Mouse (Mus musculus) spleen, adult 12 weeks (tissue): ENCODE measurements around the gene Phgr1.

Experiments used
- DNase-seq: peaks from one replicate; pipeline ENCODE4 v3.0.0; 2022; ENCODE audit warnings: low spot score

Gene Phgr1

DNA sequence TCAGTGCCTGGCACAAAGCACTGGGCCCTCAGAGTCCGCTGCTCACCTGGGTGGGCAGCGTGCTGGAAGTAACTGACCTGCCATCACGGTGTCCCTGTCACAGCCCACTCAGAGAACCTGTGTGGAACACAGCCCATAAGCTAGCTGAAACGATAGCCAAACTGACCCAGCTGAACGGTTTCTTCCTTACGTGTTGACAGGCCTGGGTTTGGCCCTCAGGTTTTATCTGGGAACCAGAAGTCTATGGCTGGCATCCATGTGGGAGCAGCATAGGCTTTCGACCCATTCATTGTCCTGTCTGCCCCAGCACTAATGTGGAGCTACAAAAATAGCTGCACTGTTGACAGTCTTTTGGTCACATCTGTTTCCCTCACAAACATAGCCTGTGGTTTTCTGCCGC, 22.1 kb upstream of the Phgr1 start:
- no peak for DNase-seq

DNA sequence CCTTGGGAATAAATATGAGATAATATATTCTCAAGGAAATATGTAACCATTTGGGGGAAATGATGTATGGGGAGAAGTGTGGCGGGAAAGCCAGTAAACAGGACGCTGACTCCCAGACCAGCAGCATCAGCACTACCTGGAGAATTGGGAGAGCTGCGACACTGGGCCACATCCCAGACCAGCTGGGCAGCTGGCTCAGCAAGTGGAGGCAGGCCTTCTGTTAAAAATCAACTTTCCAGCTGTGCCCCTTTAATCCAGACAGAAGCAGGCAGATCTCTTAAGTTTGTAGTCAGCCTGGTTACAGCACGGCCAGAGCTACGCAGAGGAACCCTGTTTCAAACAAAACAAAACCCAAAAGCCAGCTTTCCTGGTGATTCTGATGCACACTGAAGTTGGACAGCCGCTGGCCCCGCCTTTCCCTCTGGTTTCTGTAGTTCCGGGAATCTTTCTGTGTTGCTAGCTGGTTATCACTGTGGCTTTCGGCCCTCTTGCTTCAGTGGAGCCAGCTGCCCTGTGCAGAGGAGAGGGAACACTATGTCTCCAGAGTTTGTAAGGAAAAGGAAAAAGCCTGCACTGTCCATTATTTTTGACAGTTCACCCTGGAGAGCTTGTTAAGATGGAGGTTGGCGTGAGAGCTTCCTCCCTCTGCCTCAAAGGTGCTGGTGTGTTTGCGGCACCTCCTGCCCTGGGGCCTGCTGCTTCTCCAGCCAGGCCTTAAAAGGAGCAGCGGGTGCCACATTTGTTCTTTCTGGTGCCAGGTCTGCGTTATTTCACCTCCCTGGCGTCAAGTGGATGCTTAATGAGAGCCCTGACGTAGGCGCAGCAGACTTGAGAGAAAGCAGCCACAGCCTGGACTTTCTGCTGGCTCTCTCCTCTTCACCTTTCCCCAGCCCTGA, 20.4 kb upstream of the Phgr1 start:
- DNase-seq = no peak

DNA sequence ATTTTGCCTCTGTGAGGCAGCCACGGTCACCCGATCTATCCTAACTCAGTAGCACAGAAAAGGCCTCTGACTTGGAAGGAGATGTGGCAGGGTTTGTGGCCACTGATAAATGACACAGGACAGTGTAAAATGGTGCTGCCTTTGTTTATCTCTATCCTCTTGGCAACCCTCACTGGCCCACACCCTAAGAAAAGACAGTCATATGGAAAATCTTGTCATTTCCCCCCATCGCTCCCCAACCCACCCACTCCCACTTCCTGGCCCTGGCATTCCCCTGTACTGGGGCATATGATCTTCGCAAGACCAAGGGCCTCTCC, 19.8 kb upstream of the Phgr1 start:
- DNase-seq = no peak

DNA sequence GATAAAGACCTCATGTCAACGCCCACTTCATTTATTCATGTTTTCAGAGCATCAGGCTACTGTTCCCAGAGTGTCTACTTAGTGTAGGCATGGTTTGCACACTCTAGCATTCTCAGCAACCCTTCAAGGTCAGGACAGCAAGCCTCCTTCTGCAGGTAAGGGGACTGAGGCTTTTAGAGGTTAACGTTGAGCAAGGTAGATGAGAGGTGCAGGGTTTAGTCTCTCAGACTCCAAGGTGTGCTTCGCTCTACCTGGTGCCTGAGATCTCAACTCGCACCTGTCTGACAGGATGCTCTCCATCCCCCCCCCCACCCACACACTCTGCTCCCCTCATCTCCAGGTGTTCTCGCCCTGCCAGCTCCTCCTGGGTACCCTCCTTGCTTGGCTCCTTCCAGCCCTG, 18.4 kb upstream of the Phgr1 start:
- DNase-seq = no peak

DNA sequence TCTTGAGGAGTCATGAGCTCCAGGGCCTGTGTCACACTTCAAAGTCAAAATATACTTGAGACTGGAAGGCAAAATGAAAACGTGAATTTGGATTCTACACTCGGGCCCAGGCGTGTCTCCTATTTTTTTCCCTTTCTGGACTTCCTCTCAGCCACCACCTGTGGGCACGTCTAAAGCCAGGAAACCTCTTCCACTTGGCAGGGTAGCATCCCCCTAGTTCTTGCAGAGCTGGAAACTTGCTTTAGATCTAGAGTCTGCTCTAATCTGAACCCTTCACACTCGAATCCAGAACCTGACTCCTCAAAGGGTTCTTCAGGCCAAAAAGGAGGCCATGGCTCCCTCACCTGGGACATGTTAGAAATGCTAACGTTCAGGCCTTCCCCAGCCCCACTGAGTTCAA, 17.2 kb upstream of the Phgr1 start:
- DNase-seq = no peak

DNA sequence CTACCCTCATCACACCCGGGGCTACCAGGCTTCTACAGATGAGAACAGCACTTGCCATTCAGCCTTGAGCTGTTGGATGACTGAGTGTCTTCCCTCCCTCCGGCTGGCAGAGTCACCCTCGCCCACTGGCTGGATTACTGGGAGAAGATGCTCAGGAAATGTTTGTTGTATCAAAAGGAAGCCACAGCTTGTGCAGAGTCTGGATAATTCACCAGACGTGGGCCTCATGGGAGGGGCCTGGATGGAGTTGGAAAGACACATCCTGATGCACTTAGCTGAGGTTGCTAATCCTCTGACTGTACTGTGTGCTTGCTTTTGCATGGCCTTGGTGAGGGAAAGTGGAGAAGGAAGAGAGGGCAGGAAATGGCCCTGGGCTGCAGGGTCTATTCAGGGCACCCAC, 16.5 kb upstream of the Phgr1 start:
- DNase-seq = no peak

DNA sequence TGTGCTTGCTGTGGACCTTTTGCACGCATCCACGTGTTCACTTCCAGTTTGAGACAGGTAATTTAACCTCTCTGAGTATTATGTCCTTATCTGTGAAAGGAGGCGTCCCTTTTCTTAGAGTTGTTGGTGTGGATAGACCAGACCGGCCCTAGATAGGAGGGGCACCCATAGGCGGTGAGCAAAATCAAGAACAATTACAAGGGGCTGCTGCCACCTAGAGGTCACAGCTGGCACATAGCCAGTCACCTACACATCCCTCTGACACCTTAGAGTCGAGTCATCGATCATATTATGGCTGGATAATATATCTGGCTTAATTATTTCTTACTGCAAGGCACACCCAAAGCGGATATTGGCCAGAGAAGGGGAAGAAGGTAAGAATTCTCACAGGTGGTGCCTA, 12.7 kb upstream of the Phgr1 start:
- peak; percentile 50 for DNase-seq

DNA sequence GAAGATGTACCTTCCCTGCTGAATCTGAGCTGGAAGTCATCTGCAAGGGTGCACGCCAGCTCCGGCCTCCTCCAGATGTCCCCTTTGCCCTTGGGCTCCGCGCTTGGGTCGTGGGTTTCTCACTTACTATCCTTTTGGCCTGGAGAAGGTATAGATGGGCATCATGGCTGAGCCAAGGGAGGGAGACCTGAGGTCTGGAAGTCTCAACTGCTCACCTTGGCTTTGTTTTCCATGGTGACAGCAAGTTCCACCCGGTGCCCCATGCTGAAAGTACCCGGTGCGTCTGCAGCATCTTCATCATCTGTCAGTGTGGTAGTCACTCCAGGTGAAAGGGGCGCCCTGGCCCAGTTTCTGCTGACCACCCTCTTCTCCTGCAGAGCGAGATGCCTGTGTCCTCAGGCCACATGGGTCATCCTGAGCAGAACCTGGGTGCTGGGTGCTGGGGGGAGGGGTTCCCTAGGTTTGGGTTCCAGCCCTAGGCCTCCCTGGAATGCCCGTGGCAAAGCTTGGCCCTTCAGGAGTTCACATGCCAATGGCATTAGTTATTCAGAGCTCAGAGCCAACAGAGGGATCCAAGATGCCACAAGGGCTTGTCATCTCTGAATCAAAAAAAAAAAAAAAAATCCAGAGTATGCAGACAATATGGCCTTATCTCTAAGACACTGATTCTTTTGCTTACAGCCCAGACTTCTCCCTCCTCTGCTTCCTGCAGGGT, 12.1 kb upstream of the Phgr1 start:
- no peak for DNase-seq

DNA sequence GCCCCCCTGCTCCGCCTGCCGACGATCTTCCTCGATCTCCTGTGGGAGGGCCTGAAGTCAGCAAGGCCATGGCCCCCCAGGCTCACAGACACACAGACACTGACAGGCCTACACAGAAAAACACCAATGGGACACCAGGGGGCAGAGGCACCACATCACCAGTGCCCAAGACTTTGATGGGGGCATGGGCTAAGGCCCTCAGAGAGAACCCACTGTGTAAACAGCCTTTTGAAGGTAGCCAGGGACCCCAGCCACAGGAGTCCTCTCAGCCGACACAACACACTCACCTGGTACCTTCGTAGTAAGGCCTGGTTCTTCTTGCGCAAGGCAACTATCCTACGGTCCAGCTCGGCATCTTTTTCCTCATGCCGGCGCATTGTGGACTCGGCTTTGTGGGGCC, 11.2 kb upstream of the Phgr1 start:
- DNase-seq = no peak

DNA sequence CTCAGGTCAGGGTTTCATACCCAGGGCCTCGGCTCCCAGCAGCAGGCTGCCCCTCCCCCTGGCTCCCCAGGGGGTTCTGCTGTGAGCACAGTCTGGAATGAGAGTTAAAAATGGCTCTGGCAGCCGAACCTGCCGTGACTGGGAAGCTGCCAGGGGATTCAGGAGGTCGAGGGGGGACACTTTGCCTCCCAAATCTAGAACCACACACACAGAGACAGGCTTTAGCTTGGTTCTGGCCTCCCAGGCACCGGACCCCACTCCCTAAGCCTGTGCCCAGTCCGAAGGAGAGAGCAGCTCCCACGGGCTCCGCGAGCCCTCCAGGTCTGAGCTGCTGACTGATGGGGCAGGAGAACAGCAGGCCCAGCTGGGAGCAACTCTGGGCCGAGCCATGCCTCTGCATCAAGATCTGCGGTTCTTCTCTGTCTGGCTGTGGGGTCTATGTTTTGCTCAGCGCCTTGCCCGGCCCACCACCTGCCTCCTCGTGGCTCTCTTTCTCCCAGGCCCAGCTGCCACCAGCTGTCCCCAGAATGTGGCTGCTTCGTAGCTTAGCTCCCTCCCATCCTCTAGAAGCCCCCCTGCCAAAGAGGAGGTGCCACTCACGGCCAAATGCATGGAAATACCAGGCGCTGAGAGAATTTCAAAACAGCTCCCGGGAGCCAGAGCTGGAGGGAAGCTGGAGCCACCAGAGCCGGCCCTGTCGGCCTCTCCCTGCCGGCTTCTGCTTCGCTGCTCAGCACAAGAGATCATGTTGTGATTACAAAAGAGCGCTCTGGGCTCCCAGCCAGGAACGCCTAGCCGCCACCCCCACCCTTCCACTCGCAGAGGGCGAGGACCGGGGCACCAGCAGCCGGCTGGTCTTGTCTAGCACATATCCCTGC, 10.4 kb upstream of the Phgr1 start, which contains the start of gene Ccdc9b:
Gene Ccdc9b, minus strand, starts transcription at position 756 of the 878 bp plus-strand sequence.
- peak; percentile 62 for DNase-seq

DNA sequence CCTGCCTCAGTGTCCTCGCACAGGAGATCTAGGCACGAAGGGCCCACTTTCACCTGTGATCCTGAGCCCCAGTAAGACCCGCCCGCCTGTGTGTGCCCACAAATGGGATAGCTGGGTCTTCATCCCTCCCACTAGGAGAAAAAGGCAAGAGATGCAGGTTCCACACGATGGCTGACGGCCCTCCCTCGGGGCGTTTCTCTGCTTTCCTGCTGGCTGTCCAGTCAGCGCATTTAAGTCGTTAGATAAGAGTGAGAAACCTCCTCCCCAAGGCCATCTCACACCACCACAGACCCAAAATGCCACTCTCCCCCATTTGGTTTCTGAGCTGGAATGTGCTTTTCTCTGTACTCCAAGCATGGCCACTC, 9.8 kb upstream of the Phgr1 start:
- DNase-seq = no peak

DNA sequence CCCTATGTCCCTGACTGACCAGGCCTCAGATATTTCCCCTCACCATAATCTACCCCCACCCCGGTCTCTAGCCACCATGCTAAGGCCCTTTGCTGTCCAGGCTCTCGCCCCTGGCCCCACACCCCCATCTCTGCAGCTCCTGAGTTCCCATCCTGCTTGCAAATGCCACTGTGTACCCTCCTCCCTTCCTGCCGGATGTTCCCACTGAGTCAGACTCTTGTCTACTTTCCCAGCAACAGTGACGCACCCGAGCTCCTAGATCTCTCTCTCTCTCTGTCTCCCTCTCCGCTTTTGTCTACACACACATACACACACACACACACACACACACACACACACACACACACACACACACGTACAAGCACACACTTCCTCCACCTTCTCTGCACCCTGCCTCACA, 9.1 kb upstream of the Phgr1 start:
- no peak for DNase-seq

DNA sequence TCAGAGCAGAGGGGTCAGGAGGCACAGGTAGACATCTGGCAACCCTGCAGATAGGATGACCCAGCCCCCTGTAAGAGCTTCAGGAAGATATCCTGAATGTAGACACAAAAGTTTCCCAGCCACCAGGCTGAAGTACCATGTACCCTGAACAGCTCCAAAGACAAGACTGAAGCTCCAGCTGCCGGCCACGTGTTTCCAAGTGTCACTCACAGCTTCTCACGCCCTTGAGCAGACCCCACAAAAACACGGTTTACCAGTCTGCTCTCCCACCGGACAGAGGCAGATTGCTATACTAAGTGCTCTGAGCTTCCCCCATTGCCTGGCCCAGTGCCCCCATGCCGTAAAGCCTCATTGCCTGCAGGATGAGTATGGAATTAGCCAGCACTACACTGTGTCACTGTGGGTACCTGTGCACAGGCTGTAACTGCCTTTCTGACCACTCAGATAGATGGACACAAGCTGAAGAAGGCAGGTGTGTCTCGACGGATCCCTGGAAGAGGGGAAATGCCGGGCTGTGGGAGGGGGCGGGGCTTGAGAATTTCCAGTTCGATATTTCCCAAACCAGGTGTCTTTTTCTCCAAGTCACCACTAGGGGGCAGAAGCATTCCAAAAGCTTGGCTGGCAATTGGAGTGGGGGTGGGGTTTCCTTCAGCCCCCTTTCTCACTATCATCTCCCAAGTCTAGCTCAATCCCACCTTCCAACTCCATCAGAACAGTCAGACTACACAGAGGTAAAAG, 8.3 kb upstream of the Phgr1 start:
- no peak for DNase-seq

DNA sequence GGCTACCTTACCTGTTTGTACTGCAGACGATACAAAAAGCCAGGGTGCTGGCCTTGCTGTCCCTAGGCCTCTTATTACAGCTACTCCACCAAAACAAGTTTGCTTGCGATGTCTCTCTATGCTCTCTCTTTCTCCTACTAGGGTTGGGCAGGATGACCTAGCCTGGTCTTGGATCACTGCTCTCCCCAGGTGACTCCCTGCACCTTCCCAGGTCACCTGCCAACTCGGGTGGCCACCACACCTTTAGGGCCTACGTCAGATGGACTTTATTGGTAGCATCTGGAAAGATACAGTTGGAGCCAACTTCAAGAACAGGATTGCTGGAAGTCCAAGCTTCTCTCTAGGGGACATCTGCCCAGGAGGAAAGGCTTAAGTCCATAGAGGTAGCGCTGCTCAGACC, 7.7 kb upstream of the Phgr1 start:
- DNase-seq = no peak

DNA sequence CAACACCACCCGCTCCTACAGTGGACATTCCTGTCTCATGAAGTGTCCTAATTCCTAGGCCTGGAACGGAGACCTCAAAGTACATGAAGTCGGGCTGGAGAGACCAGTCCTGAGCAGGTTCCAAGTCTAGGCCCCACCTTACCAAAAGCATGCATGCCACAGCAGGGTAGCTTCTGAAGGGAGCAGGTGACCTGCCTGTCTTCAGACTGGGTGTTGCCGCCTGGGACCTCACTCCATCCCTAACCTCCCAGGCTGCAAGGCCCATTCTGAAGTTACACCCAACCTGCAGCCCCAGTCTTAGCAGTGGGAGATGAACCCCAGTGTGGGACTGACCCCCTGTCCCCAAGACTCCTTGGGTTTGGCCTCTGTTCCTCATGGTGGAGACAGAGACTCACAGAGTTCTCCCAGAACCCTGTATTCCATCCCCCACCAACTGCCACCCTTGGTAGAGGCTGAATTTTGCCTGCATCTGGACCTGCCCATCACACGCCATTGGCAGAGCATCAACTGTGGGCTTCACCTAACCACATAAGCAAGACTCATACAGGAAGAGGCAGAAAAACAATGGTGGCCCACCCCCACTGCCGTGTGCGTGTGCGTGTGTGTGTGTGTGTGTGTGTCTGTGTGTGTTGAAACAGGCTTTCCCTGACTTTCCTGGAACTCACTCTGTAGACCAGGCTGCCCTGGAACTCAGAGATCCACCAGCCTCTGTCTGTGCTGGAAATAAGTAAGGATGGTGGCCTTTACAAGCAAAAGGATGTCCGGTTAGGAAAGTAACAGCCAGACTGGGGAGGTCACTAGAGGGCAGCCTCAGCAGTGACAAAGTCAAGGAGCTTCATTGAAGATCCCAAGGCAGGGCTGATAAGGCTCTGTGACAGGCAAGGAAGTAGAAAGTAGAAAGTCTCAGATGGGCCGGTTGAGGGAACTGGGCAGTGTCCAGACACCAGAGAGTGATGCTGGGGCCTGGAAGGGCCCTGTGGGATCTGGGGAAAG, 6.2 kb upstream of the Phgr1 start:
- no peak for DNase-seq

DNA sequence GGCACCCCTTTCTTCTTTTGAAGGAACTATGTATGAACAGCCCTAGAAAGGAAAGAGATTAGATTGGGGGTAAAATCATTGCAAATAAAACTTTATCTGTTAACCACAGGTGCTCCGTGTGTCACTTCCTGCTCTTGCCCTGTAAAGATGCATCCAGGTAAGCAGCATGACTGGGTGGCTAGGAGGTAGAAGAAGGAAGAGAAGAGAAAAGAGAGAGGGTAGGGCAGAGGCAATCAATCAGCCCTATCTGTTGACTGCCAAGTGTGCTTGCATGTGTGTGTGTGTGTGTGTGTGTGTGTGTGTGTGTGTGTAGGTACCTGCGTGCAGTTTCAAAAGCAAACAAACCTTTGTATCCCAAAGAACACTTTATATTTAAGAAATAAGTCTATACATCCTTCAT, 2.0 kb downstream of the Phgr1 start:
- DNase-seq = no peak

DNA sequence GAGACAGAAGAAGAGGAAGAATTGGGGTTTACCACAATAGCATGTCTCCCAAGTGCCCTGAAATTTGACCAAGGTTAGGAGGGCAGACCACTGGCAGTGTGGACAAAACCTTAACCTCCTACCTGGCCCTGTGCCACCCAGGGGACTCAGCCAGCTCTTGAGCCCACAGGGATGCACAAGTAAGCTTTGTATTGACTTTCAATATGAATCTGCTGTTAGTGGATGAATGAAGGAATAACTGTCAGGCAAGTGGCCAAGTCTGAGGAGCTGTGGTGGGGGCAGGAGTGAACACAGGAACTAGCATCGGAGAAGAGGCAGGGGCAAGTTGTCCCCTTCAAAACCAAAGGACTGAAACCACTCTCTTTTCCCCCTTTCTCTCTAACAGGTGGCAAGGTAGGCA, 2.8 kb downstream of the Phgr1 start:
- no peak for DNase-seq

DNA sequence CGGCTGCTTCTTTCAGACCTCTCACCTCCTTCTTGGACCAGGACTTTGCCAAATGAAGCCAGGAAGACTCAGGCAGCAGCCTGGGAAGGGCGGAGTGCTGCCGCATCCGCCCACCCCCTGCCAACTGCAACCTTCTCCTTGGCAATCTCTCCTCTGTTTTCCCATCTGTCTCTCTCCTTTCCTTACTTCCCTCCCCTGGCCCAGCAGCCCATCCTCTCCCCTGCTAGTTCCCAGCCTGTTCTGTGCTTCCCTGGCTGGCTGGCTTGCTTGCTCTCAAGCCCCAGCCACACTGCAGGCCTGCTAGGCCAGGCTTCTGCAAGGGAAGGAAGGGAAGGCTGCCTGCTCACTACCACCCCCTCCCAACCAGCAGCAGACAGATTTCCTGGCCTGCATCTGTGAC, 3.3 kb downstream of the Phgr1 start:
- no peak for DNase-seq

DNA sequence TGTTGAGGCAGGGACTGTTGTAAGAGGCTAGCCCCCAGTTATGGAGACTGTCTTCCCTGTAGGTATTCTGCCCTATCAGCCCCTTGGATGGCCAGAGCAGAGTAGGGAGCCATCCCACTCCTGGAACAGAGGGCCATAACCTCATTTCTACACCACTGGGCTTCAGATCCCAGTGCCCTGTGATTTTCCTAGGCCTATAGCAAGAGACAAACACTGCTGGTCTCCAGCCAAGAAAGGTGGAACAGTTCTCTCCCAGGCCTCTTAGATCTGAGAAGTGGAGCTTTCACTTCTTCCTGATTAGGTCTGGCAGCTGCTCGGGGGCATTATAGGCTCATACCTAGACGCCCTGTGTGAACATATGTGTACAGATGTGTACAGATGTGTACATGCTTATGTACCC, 3.7 kb downstream of the Phgr1 start:
- DNase-seq = no peak

DNA sequence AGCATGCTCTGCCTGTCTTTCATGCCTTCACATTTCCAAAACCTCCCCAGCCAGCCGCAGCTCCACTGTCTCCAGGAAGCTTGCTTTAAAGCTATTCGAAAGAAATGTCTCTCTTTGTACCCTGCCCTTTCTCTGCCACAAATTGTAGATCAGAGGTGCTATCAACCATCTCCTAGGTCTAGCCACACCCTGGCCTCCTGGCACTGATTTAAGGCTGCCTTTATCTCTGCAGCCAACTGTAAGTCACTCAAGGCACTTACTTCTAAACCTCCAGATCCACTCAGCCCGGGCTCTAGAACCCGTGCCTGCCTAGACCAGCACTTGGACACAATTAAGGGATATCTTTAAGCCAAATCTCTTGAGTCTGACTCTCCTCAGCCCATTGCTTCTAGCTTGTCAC, 5.8 kb downstream of the Phgr1 start:
- DNase-seq = no peak

DNA sequence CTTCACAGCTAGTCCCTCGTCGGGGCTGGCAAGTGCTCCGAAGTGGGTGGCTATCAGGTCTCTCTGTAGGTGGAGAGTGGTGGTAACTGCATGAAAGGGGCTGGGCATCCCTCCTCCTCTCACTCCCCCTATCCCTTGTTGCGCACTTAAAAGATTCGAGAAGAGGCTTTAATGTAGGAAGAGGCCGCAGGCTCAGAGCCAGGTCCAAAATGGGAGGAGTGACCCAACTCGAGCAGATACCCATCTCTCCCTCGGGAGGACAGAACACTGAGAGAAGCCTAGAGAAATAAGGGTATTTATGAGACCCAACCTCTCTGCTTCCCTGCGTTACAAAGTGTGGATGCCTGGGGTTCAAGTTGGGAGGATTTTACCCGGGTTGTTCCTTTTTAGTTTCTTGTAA, 6.5 kb downstream of the Phgr1 start:
- DNase-seq = no peak
